Mouse (Mus musculus): ENCODE data around the gene Nucb2. TPM values are rescaled to one million over a fixed set of nuclear protein-coding genes. Genes with fewer than 3 reads are reported as not detected.

Gene Nucb2
- 17.3 and 18.6 TPM in 2 replicates for polyA plus RNA-seq (2012; rRNA removed)

DNA sequence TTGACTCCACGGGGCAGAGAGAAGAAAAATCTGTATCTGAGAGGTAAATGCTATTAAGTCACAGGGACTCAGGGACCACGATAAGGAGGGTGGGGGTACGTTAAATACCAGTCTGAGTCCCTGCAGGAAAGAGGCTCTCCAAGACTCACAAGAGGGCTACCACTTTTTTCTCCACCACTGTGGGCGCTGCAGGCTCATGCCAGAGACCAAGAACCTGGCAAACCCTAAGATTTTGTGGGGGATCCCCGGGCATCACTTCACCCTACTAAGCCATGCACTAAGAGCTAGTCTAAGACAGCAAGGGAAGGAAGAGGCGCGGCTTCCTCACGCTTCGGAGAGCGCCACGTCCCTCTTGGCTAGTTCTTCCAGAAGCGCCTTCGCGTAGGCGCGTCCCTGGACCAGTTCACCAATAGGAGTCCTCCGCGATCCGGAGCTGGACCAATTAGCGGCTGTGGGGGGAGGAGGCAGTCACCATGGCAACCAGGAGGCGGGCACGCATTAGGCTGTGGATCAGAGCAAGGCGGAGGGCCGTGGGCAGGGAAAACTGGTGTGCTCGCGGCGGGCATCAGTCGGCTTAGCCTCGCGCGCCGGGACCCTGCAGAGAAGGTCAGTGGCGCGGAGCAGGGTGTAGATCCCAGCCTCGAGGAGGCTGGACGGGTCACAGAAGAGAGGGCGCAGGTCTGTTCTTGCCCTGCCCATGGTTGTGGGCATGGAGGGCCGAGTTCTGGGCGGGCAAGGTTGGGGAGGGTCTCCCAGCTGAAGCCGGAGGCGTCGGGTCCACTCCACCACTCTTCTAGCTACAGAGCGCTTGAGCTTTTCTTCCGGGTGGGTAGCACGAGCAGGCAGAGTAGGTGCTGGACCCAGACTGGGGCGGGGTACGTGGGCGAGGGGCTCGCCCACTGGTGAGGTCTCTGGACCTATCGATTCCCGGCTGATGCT is at the start of gene Nucb2:
Nucb2 (plus strand) TSS at position 491 of the 939 bp plus-strand sequence.
- peak; percentile 99 for DNase-seq (ENCODE audit: extremely low spot score in 1 of 2, low spot score in 1 of 2)

DNA sequence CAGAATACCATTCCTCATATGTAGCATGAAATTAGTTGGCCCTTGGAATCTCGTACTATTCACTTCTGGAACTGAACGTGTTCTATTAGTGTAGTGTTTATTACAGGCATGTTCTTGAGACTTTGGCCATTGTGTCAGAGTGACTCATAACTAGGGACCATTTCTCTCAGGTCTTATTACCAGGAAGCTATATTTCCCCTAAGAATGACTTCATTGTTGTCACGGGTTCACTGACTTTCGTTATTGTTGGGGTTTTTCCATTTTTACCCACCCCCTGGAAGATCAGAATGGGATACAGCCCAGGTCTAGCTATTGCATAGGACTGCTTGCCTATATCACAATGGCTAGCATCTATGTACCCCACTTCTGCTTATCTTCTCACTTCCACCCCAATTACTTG is 47.2 kb upstream of the Nucb2 start:
- DNase-seq (ENCODE audit: extremely low spot score in 1 of 2, low spot score in 1 of 2) = no peak

DNA sequence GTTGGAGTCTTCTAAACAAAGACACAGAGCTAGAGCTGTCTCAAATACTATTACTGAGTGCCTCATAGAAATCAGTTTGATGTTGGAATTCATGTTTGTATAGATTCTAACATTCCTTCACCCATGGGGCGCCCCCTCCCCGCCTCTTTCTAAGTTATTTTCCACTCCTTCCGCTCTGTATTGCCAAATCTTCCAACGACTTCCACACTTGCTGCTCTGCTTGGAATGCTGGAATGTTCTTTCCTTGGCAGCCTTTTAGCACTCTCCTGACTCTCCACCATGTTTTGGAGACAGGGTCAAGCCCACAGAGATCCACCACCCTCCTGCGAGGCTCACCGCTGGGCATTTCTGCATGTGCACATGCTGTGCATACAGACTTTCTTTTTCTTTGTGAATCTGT is 46.8 kb upstream of the Nucb2 start:
- no peak for DNase-seq (ENCODE audit: extremely low spot score in 1 of 2, low spot score in 1 of 2)

DNA sequence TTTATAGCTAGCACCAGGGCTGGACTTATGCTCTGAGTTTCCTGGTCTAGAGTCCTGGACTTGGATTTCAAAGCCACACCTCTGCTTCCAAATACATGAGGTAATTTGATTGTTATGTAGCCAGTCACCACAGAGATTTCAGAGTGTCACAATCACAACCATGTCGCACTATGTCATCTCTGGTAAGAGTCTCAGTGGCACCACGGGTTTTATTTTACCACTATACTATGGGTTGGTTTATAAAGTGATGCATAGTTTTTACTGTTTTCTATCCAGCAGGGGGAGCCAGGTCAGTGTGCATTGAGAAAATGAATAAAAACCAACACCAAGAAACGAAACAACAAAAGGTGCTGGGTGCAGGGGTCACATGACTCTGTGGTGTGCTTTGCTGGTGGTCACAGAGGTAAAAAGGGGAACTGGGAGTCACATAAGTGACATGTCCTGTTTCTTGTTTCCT is 45.2 kb upstream of the Nucb2 start:
- peak in 1 of 2 experiments; percentile 51 for DNase-seq (ENCODE audit: extremely low spot score in 1 of 2, low spot score in 1 of 2)

DNA sequence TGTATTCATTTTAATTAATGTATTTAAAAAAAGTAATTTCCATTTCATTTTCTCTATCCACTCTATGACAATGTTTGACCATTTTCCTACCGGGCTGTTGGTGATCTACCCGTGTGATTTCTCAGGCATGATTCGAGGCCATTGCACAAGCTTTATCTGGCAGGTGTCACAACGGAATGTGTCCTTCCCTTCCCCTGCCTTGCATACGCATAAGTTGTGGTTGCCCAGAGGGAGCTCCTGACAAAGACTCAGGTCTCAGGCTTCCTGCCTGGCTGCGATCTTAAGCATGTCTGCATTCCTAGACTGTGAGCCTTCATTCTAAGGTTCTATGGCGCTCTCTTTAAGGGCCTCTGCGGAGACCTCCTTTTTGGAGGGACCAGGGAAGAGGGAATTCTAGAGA is 42.1 kb upstream of the Nucb2 start:
- no peak for DNase-seq (ENCODE audit: extremely low spot score in 1 of 2, low spot score in 1 of 2)

DNA sequence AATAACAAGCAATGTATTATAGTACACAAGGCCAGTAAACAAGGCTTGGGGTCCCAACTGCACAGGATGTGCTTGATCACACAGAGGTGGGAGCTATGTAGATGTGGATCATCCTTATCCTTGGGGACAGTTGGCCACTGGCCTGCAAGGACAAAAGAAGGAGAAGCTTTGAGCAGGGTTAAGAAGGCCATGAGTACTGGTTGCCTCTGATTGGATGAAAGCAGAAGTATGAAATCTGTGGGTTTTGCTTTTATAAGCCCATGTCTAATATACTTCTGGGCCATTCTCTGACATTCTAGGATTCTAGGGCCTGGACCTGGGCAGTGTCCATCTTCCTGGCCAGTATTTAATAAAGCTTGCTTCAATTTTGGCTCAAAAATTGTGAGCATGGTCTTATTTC is 28.3 kb upstream of the Nucb2 start:
- no peak for DNase-seq (ENCODE audit: extremely low spot score in 1 of 2, low spot score in 1 of 2)

DNA sequence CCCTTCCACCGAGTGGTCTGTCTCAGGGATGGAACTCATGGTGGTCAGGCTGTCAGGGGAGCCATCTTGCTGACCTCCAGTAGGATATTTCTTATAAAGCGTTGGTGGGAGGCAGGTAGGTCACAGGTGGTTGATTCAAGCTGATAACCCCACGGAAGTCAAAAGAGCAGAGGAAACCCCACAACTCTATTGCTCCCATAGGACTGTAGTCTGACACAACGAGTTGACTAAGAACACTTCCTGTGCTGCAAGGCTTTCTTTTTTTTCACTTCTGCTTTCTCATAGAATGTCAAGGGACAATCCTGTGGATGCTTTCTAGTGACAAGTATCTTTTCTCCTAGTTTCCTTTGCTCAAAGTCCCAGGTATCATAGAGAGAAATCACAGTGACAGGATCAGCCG is 27.9 kb upstream of the Nucb2 start:
- no peak for DNase-seq (ENCODE audit: extremely low spot score in 1 of 2, low spot score in 1 of 2)

DNA sequence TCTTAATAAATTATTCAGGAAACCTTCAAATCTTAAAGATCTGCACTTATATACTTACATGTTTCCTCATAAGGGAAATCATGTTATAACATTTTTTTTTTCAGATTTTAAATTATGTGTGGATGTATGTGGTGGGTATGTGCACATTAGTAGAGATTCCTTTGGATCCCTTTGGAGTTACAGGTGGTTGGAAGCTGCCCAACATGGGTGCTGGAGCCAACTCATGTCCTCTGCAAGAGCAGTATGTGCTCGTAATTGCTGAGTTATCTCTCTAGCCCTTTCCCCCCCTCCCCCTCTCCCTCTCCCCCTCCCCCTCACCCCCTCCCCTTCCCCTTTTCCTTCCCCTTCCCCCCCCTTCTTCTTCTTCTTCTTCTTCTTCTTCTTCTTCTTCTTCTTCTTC is 21.1 kb upstream of the Nucb2 start:
- no peak for DNase-seq (ENCODE audit: extremely low spot score in 1 of 2, low spot score in 1 of 2)

DNA sequence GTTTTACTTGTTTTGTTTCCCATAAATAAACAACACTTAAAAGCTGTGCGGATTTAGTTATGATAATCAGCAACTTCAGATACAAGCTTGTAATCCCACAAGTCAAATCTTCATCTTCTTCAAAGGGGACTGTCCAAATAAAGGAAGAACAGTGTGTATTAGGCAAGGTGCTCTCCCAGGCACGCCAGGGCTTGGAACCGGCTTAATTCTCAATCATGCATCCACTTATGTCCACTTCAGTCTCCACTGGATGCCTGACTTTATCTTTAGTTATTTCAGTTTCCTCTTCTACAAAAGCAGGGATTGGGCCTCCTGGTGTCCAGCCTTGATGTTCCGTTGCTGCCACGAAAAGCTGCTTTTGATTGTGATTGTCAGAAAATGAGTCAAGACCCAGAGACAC is 20.4 kb upstream of the Nucb2 start:
- no peak for DNase-seq (ENCODE audit: extremely low spot score in 1 of 2, low spot score in 1 of 2)

DNA sequence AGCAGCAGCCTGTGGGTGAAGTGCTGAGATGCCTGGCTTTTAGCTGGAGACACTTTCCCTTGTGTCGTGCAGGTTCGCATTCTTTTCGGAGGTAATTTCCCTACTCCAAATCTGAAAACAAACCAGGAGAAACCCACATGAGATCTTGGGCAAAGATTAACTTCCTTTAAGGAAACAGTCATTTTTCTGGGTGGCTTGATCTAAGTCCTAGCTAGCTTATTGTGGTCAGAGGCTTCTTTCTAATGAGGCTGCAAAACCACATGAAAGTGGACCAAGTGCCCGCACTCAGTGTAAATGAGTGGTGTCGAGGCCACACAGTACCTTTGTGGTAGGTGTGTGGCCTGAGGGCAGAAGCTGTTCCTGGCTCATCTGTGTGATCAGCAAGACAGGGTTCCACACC is 20.0 kb upstream of the Nucb2 start:
- DNase-seq (ENCODE audit: extremely low spot score in 1 of 2, low spot score in 1 of 2) = no peak

DNA sequence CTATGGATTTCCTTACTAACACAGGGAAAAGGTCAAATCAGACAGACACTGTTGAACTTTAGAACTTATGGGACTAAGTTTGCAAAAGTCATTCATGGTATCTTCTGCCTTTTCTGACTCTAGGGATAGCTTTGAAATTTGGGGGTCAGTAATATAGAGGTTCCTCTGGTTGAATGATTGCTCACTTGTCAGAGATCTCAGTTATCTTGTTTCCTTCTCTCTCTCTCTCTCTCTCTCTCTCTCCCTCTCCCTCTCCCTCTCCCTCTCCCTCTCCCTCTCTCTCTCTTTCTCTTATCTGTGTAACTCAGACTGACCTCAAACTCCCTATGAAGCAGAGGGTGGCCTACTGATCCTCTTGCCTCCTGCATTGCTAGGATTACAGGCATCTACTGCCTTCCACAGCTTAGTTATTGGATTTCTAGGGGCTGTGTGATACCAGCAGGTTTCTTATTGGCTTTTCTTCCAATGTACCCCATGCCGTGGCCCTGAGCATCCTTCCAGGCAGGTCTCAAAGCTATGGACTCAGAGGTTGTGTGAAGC is 19.0 kb upstream of the Nucb2 start:
- no peak for DNase-seq (ENCODE audit: extremely low spot score in 1 of 2, low spot score in 1 of 2)

DNA sequence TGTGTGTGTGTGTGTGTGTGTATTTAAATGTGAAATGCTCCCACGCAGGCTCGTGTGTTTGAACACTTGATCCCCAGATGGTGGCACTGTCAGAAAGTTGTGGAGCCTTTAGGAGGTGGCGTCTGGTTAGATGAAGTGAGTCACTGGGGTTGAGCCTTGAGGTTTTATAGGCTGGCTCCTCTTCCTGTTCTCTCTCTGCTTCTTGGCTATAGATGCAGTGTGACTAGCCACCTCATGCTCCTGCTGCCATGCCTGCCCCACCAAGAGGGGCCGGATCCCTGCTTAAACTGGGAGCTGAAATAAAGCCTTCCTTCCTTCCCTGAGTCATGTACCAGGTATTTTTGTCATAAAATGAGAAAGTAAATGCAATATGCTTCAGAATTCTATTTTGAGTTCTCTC is 13.1 kb upstream of the Nucb2 start:
- DNase-seq (ENCODE audit: extremely low spot score in 1 of 2, low spot score in 1 of 2) = no peak

DNA sequence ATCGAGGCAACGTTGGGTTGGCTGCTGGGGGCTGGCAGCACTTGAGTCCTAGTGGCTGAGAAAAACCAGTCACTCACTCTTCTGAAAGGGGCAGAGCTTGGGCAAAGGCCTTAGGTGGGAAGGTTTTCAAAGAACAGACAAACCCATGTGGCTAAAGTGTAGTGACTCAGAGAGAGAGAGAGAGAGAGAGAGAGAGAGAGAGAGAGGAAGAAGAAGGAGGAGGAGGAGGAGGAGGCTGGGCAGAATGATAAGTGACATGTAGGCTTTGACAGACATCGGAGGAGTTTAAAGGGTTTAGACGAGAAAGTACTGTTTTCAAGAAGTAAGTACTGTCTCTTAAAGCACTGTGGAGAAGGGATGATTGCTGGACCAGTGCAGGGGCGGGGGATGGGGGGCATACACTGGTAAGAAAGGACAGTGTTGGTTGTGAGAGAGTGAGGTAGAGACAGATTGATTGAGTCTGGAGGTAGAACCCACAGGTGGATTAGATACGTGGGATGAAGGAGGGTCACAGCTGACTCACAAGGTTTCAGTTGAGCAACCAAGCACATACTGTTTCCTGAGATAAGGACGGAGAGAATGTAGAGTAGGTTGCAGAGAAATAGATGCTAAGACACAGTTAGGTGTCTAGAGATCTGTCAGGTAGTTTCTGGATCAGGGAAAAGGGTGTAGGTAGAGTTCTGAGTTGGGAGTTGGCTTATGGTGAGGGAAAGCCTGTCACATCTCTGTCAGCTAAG is 10.7 kb upstream of the Nucb2 start:
- DNase-seq (ENCODE audit: extremely low spot score in 1 of 2, low spot score in 1 of 2) = no peak

DNA sequence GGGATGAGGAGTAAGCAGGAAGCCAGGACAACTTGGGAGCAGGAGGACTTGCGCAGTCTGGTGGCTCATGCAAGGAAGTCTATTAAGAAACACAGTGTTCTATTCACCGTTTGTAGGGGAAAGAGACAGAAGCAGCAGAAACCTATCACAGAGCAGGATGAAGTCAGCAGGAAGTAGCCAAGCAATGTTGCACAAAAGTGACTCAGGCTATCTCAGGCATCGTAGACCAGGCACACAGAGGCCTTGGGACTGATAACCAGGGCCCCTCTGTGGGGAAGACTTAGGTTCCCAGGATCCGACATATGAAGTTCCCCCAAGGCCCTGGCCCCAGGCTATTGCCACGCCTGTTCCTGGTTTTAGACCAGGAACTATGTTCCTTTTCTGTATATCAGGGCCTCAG is 9.6 kb upstream of the Nucb2 start:
- no peak for DNase-seq (ENCODE audit: extremely low spot score in 1 of 2, low spot score in 1 of 2)

DNA sequence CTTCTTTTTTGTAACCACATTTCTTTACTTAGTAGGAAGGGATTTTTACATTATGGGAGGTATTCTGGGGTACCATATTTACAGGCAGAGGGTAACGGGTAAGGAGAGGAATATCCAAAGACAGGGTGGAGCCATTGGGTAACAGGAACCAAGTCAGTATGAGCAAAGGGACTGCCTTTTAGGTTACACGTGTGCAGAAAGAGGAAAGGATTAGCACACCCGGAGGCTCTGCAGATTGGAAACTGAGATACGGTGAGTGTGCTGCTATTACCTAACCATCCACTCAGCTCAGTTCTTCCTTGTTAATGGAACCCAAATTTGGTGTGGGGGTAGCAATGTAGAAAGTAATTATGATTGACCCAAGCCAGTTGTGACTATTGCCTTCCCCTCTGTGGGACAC is 7.4 kb upstream of the Nucb2 start:
- DNase-seq (ENCODE audit: extremely low spot score in 1 of 2, low spot score in 1 of 2) = no peak

DNA sequence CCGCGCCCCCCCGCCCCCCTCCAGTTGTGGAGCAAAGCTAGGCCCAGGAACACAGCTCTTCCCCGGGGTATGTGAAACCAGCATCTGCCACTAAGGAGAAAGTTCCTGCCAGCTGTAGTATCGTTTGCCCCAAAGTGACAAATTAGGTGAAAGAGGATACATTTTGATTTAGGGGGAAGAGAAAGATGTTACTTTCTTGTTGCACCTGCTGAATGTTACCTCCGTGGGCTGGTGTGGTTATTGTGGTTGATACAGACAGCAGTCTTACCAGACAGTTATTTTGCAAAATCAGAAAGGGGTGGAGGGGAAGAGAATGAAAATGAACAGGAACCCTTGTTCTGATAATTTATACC is 625 bp downstream of the Nucb2 start:
- DNase-seq (ENCODE audit: extremely low spot score in 1 of 2, low spot score in 1 of 2) = no peak

DNA sequence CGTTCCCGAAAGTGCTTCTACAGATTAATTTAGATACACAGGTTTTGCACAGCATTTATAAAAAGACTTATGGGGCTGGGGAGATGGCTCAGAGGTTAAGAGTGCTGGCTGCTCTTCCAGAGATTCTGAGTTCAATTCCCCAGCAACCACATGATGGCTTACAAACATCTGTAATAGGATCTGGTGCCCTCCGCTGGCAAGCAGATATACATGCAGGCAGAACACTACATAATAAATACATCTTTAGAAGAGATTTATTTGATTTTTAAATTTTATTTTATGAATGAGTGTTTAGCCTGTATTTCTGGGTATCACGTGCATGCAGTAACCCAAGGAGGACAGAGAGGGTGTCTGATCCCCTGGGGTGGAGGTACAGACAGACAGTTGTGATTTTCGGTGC is 9.9 kb downstream of the Nucb2 start:
- no peak for DNase-seq (ENCODE audit: extremely low spot score in 1 of 2, low spot score in 1 of 2)

DNA sequence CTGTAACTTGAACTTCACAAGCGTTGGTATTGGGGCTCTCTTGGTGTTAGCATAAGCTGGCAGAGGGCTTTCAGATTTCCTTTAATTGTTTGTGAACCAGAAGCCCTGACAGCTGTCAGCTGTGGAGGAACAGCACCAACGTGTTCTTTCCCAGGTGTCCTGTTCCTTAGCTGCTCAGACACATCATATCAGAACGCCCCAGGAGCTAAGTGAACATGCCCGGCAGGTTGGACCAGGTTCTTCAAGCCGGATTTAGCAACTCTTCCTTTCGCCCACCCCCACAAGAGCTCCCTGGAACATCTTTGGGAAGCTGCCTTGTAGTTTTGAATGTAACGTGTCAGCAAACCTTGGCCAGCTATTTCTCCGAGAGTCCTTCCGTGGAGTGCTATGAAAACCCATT is 10.4 kb downstream of the Nucb2 start:
- DNase-seq (ENCODE audit: extremely low spot score in 1 of 2, low spot score in 1 of 2) = no peak

DNA sequence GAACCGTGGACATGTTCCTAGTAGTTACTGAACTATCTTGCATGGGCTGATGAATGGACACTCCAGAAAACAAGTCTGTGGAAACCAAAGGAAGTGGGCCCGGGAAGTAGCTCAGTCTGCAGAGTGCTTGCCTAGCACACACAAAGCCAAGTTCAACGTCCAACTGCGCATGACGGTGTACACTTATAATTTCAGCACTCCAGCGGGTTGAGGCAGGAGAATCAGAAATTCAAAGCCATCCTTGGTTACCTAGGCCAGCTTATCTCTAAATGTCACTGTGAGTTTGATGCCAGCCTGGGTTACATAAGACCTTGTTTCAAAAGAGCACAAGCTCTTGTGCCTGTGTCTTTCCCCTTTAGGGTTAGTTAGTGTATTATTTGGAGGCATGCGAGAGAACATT is 10.9 kb downstream of the Nucb2 start:
- no peak for DNase-seq (ENCODE audit: extremely low spot score in 1 of 2, low spot score in 1 of 2)

DNA sequence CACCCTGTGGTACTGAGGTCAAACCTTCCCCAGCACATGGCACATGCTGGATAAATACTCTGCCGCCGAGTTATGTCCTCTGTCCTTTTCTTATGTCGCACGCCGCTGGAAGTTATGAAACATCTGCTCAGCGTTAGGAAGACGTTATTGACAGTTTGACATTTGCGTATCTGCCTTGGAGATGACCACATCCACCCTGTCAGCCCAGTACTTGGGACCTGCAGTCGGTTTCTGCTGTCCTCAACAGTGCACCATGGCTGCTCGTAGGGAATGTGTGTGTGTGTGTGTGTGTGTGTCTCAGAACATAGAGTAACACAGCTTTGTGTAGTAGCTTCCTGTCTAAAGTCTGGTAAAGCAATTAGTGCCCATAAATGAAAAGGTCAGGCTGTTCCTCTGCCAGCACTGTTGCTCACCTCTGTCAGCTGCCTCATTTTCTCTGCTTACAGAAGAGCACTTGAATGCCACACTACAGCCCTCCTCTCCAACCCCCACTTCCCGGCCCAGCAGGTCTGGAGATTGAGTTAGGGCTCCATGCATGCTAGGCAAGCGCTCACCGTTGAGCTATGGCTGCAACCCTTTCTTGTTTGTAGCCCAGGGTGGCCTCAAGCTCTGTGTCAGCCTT is 11.5 kb downstream of the Nucb2 start:
- DNase-seq (ENCODE audit: extremely low spot score in 1 of 2, low spot score in 1 of 2) = no peak

DNA sequence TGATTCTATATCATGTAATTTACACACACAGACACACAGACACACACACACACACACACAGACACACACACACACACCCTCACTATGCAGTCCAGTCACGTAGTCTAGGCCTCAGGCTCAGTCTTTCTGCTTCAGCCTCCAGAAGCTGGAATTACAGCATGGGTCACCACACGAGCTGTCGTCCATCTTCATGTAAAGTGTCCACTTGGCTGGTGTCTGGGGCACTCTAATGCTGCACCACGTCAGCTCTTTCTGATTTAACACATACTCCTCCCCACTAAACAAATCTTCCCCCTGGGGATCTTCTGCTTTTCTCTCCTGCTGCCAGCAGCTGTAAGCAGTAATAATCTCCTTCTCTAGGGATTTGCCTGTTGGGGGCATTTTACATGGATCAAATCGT is 13.1 kb downstream of the Nucb2 start:
- no peak for DNase-seq (ENCODE audit: extremely low spot score in 1 of 2, low spot score in 1 of 2)
